Mouse (Mus musculus) erythroblast, embryonic 14.5 days (primary cell): ENCODE results near the gene Bsn. TPM values are rescaled to one million over a fixed set of nuclear protein-coding genes. Genes with fewer than 3 reads are reported as not detected.

Experiments used
- H3K27me3 ChIP-seq: 2 replicates; pipeline ENCODE4 v1.6.1; 2012; ENCODE audit warnings: inconsistent platforms; ENCODE audit not compliant: control insufficient read depth
- H3K36me3 ChIP-seq: 2 replicates; pipeline ENCODE4 v1.6.1; 2012; ENCODE audit warnings: mild to moderate bottlenecking, inconsistent platforms; ENCODE audit not compliant: control insufficient read depth
- H3K4me1 ChIP-seq: 2 replicates; pipeline ENCODE4 v1.6.1; 2012; ENCODE audit warnings: inconsistent platforms; ENCODE audit not compliant: control insufficient read depth
- H3K4me3 ChIP-seq: replicated peaks from 2 replicates; pipeline ENCODE3; 2012; ENCODE audit warnings: moderate library complexity, mild to moderate bottlenecking, inconsistent platforms
- H3K9me3 ChIP-seq: 2 replicates; pipeline ENCODE4 v1.6.1; 2012; ENCODE audit warnings: low read length, inconsistent platforms, mixed read lengths; ENCODE audit not compliant: control insufficient read depth
- GATA1 ChIP-seq: IDR thresholded peaks from 2 replicates; pipeline ENCODE4 v1.6.1; 2012; ENCODE audit warnings: low read length, inconsistent platforms, mixed read lengths
- TAL1 ChIP-seq: IDR thresholded peaks from 3 replicates; pipeline ENCODE4 v1.6.1; 2012; ENCODE audit warnings: low read length, inconsistent platforms, mixed read lengths
- polyA plus RNA-seq: library from polyadenylated mRNA; stranded (reverse); fragments of >175 nt; gene quantifications from 2 replicates; pipeline ENCODE4 v1.2.3, GENCODE M21; 2012

The Bsn gene
- polyA plus RNA-seq, 1 experiment, result 0.07 TPM

GRCm38 (mm10) chr9:108125731-108126130, 64.5 kb downstream of the Bsn start:
- no peaks in the 10 kb centered on the region for H3K36me3 ChIP-seq
- H3K4me3 ChIP-seq, result no peak overlapping the region
- no peak for TF ChIP-seq GATA1
- no peak for TF ChIP-seq TAL1
- H3K27me3 ChIP-seq, result peaks cover 9% of the 10 kb centered on the region
- H3K9me3 ChIP-seq, result no peaks in the 10 kb centered on the region
- H3K4me1 ChIP-seq, result no peaks in the 10 kb centered on the region

GRCm38 (mm10) chr9:108123916-108124315, 66.3 kb downstream of the Bsn start:
- TF ChIP-seq GATA1, result no peak
- Histone ChIP-seq H3K4me1 (peaks cover 11% of the 10 kb centered on the region), H3K9me3 (no peaks in the 10 kb centered on the region), H3K36me3 (no peaks in the 10 kb centered on the region), H3K4me3 (no peak overlapping the region), H3K27me3 (peaks cover 4% of the 10 kb centered on the region)

GRCm38 (mm10) chr9:108121170-108121969, 68.8 kb downstream of the Bsn start:
- no peak for TF ChIP-seq GATA1
- no peak for TF ChIP-seq TAL1
- no peaks in the 10 kb centered on the region for H3K9me3 ChIP-seq
- no peak overlapping the region for H3K4me3 ChIP-seq
- H3K27me3 ChIP-seq, result no peaks in the 10 kb centered on the region
- H3K4me1 ChIP-seq, result peaks cover 11% of the 10 kb centered on the region
- H3K36me3 ChIP-seq, result no peaks in the 10 kb centered on the region

- no peaks in the 10 kb centered on the region for H3K36me3 ChIP-seq
- no peak for TF ChIP-seq GATA1
- peaks cover 11% of the 10 kb centered on the region for H3K4me1 ChIP-seq
- no peaks in the 10 kb centered on the region for H3K9me3 ChIP-seq
- no peak overlapping the region for H3K4me3 ChIP-seq
- peaks cover 5% of the 10 kb centered on the region for H3K27me3 ChIP-seq
These were observed 69.5 kb downstream of the Bsn start for GRCm38 (mm10) chr9:108120671-108121070.

- Histone ChIP-seq H3K9me3 (peaks cover 4% of the 10 kb centered on the region), H3K36me3 (no peaks in the 10 kb centered on the region), H3K4me1 (peaks cover 11% of the 10 kb centered on the region), H3K4me3 (no peak overlapping the region), H3K27me3 (peaks cover 13% of the 10 kb centered on the region)
- TF ChIP-seq GATA1 (no peak), TAL1 (no peak)
These were observed 70.2 kb downstream of the Bsn start for GRCm38 (mm10) chr9:108119891-108120411.

GRCm38 (mm10) chr9:108117143-108117542, 73.0 kb downstream of the Bsn start:
- no peak for TF ChIP-seq TAL1
- TF ChIP-seq GATA1, result no peak
- peaks cover 8% of the 10 kb centered on the region for H3K9me3 ChIP-seq
- peaks cover 11% of the 10 kb centered on the region for H3K4me1 ChIP-seq
- H3K27me3 ChIP-seq, result peaks cover 23% of the 10 kb centered on the region
- no peak overlapping the region for H3K4me3 ChIP-seq
- no peaks in the 10 kb centered on the region for H3K36me3 ChIP-seq

- no peaks in the 10 kb centered on the region for H3K36me3 ChIP-seq
- no peak overlapping the region for H3K4me3 ChIP-seq
- TF ChIP-seq TAL1 (no peak), GATA1 (no peak)
- H3K4me1 ChIP-seq, result peaks cover 18% of the 10 kb centered on the region
- peaks cover 8% of the 10 kb centered on the region for H3K9me3 ChIP-seq
- peaks cover 39% of the 10 kb centered on the region for H3K27me3 ChIP-seq
These were observed 74.7 kb downstream of the Bsn start for GRCm38 (mm10) chr9:108115290-108116077.

GRCm38 (mm10) chr9:108112719-108113340, 77.4 kb downstream of the Bsn start:
- no peaks in the 10 kb centered on the region for H3K36me3 ChIP-seq
- TF ChIP-seq GATA1 (no peak), TAL1 (no peak)
- no peak overlapping the region for H3K4me3 ChIP-seq
- peaks cover 11% of the 10 kb centered on the region for H3K4me1 ChIP-seq
- peaks cover 50% of the 10 kb centered on the region for H3K27me3 ChIP-seq
- H3K9me3 ChIP-seq, result peaks cover 8% of the 10 kb centered on the region
